Mouse (Mus musculus) layer of hippocampus, adult 6 months (tissue): Measurements from ENCODE around the gene Syt2. TPM values are rescaled to one million over a fixed set of nuclear protein-coding genes. Genes with fewer than 3 reads are reported as not detected.

Source experiments
- long read RNA-seq, 2 experiments: library from polyadenylated mRNA; unstranded; transcript quantifications; one replicate each; pipeline ENCODE4 v2.0.0; 2019 to 2020
- microRNA-seq: library from miRNA; unstranded; fragments of <30 nt; microRNA quantifications from one replicate; pipeline ENCODE4 v1.2.0, GENCODE M21; 2020
- polyA plus RNA-seq: library from polyadenylated mRNA; unstranded; fragments of <200 nt; fragmentation: Nextera tagmentation; gene quantifications from 2 replicates; pipeline ENCODE4 v1.2.3, GENCODE M21; 2021

The Syt2 gene
- polyA plus RNA-seq = 6.5 and 6.7 TPM in 2 replicates
- long read RNA-seq, experiment 1, partial matches to known transcripts = 1 of 5 reads
- long read RNA-seq, experiment 1, other reads (novel, unspliced or antisense) = 3 of 5 reads
- long read RNA-seq, experiment 2, full-length matches to known transcripts = 13 of 151 reads
- long read RNA-seq, experiment 2, partial matches to known transcripts = 98 of 151 reads
- long read RNA-seq, experiment 2, other reads (novel, unspliced or antisense) = 40 of 151 reads

GRCm38 (mm10) chr1:134646261-134646962 is at the start of gene Syt2:
Gene Syt2 (plus strand): TSS chr1:134646677.

Small RNA genes within 50 kb of the gene (microRNA-seq; reads per million reads assigned to microRNA genes)
- gene Gm22232 = not detected

Other genes with a start within 250 kb of the Syt2 start
- 45.0 and 46.8 TPM in 2 replicates for gene Cyb5r1, start 241.1 kb upstream of the Syt2 start, polyA plus RNA-seq
- gene Adipor1, start 231.3 kb upstream of the Syt2 start, polyA plus RNA-seq = 103 TPM in 2 replicates
- gene Klhl12, start 191.1 kb upstream of the Syt2 start, polyA plus RNA-seq = 15.6 and 18.3 TPM in 2 replicates
- gene Rabif, start 152.0 kb upstream of the Syt2 start, polyA plus RNA-seq = 31.1 and 35.3 TPM in 2 replicates
- gene Mgat4e, start 97.0 kb upstream of the Syt2 start, polyA plus RNA-seq = not detected in 2 replicates
- 13.1 and 15.5 TPM in 2 replicates for gene Kdm5b, start 86.5 kb upstream of the Syt2 start, polyA plus RNA-seq